Mouse (Mus musculus) testis, adult 2 months (tissue): ENCODE measurements around the gene Kif3a.

Source experiments
- CTCF ChIP-seq: fragments of 200-500 bp; IDR thresholded peaks from 2 replicates; pipeline ENCODE4 v1.5.1; 2012; ENCODE audit warnings: low read depth, mild to moderate bottlenecking, inconsistent platforms, low read length, moderate library complexity; ENCODE audit not compliant: control insufficient read depth, insufficient read depth, insufficient replicate concordance
- POLR2A ChIP-seq: fragments of 200-500 bp; IDR thresholded peaks from 2 replicates; pipeline ENCODE4 v1.6.1; 2012; ENCODE audit warnings: low read depth, mild to moderate bottlenecking, inconsistent platforms, low read length, moderate library complexity; ENCODE audit not compliant: control insufficient read depth

DNA sequence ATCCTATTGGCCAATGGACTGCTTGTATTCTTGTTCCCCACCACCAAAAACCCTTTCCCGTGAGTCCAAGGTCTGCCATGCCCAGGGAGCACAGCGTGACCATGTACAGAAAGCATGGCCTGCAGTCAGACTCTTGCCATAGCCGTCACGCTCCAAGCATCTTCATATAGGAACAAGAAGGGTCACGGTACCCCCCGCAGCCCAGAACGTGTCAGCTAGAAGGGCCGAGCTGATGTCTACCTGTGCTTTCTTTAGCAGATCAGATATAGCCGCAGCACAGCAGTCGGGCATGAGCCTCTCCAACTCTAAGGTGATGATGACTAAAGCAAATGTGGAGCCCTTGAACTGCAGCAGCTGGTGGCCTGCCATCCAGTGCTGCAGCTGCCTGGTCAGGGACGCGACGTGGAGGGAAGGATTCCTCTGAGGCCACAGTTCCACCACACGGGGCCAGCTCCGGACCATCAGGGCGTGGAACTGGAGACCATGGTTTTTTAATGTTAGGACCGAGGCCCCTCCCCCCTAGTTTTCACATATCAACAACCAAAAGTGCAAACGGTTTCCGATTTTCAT is 19.1 kb upstream of the Kif3a start:
- no peak for TF ChIP-seq CTCF
- TF ChIP-seq POLR2A = no peak
